Mouse (Mus musculus) lung, adult 2 months (tissue): Measurements from ENCODE around the gene Heatr5a. TPM values are rescaled to one million over a fixed set of nuclear protein-coding genes. Genes with fewer than 3 reads are reported as not detected.

Experiments
- DNase-seq: peaks from one replicate; pipeline ENCODE4 v3.0.0; 2022
- H3K4me1 ChIP-seq: fragments of 200-500 bp; 2 replicates; pipeline ENCODE4 v1.6.1; 2011; ENCODE audit warnings: low read length; ENCODE audit not compliant: control insufficient read depth, insufficient read depth
- H3K4me3 ChIP-seq: fragments of 200-500 bp; replicated peaks from 2 replicates; pipeline ENCODE3; 2011; ENCODE audit warnings: low read depth, mild to moderate bottlenecking, control low read depth, low read length; ENCODE audit errors: extremely low read depth
- CTCF ChIP-seq: fragments of 200-500 bp; IDR thresholded peaks from 2 replicates; pipeline ENCODE4 v1.5.1; 2011; ENCODE audit warnings: mild to moderate bottlenecking, low read length, control low read depth; ENCODE audit not compliant: insufficient read depth
- POLR2A ChIP-seq: fragments of 200-500 bp; IDR thresholded peaks from 2 replicates; pipeline ENCODE4 v1.6.1; 2011; ENCODE audit warnings: low read depth, mild to moderate bottlenecking, control low read depth, low read length, borderline replicate concordance; ENCODE audit errors: extremely low read depth
- WGBS: fragments of 180-500 bp; shearing (Covaris S2); methylation state at CpG from one replicate; pipeline ENCODE4 v1.1.7; 2018; 5-methylcytosine and 5-hydroxymethylcytosine counted together
- polyA plus RNA-seq: library from polyadenylated mRNA; depleted of rRNA; stranded (reverse); fragments of >200 nt; gene quantifications from 2 replicates; pipeline ENCODE4 v1.2.3, GENCODE M21; 2012

Heatr5a gene
- polyA plus RNA-seq, 1 experiment = 50.4 TPM

DNA sequence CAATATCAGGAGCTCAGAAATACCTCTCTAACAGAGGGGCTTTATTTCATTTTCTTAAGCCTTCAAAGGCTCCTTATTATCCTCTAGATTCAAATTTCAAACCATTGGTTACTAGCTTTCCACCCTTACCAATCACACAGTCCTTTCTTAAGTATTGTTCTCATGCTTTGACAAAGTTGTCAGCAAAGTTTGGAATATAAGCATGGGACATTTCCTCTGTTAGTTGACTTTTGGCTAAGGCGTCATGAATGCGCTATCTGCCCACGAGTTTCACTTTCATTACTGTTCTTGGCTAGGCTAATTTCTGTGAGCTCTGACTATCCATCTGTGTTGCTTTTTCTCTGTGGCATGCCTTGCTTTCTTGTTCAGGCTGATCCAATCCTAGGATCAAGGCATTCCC, 31.6 kb upstream of the Heatr5a start:
- DNase-seq = no peak
- WGBS = 66% methylated on average over 3 of the region's 3 CpGs
- H3K4me1 ChIP-seq = no peaks in the 10 kb centered on the region; the same call in 1 of the 2 replicates
- no peak overlapping the region for H3K4me3 ChIP-seq
- TF ChIP-seq CTCF (no peak), POLR2A (no peak)

DNA sequence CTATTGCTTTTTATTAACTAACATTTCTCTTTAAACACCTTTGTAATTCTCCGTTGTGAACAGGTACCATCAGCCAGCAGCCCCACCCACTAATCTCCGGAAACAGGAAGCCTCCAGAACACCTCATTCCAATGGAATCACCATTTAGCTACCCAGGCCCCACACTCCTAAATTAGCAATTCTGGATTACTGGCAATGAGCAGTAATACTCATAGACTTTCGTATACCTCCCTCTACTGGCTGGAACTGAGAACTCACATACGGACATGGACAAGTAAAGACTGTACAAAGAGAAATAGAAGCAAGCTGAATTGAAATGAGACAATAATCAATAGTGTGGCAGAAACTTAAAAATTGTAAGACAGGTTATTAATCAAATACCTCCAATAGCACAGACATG, 30.4 kb upstream of the Heatr5a start:
- Histone ChIP-seq H3K4me1 (no peaks in the 10 kb centered on the region; the same call in 1 of the 2 replicates), H3K4me3 (no peak overlapping the region)
- DNase-seq = peak; percentile 14
- WGBS = 5% methylated on average over 4 of the region's 4 CpGs
- TF ChIP-seq POLR2A (no peak), CTCF (peak; percentile 20; the same call in 1 of the 2 replicates)

DNA sequence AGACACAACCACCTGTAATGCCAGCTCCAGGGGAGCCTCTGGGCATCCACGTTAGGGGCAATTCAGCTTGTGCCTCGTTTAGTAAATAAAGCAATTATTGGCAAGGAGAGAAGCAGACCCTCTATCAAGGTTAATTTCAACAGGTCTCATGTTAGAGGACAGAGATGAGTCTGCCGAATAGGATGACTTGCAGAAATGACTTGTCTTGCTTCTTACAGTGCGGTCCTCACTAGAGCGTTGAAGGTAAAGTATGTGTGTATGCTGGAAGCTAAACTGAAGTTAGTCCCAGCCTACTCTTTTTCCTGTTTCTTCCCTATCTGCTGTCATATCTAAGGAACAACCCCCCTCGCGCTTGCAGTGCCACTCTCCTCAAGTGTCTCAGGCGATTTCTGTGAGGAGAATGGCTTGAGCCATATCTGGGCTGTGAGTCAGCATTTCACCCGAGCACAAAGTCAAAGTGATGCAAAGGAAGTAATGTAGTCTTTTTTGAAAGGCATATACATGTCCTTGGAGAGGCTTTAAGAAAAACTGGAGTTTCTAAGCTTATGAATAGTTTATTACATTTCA, 27.3 kb upstream of the Heatr5a start:
- TF ChIP-seq CTCF (no peak), POLR2A (no peak)
- WGBS = 72% methylated on average over 9 of the region's 9 CpGs
- DNase-seq = no peak
- Histone ChIP-seq H3K4me1 (no peaks in the 10 kb centered on the region), H3K4me3 (no peak overlapping the region)

DNA sequence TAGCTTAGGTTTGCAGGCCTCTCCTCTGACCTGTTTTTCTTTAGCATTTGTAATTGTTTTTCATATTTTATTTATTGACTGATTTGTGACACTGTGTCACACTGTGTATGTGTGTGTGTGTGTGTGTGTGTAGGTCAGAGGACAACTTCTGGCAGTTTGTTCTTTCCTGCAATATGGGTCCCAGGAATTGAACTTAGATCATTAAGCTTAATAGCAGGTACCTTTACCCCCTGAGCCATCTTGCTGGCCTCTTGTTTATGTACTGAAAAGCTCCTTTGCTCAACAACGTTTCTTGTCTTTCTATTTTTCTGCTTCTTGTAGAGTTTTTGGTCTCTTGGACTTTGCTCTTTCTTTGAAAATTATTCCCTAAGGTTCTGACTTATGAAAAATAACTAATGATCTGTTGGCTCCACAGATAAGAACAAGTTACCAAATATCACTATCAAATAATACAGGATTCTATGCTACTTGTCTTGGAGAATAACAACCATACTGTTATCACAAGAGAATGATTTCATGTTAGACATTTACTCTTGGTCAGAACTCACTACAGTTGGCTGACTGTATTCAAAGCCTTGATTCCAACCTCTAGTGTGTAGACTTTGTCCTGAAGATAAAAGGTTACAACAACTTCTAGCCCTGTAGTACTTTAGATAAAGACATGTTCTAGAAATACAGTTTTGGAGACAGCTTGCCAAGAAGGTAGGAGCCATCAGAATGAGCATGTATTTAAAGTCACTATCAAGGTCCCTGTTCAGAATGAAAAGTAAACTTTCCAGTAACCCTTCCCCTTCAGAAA, 24.8 kb upstream of the Heatr5a start:
- no peak overlapping the region for H3K4me3 ChIP-seq
- no peak for DNase-seq
- 78% methylated on average over 1 of the region's 1 CpGs for WGBS
- TF ChIP-seq CTCF (no peak), POLR2A (no peak)
- no peaks in the 10 kb centered on the region for H3K4me1 ChIP-seq

DNA sequence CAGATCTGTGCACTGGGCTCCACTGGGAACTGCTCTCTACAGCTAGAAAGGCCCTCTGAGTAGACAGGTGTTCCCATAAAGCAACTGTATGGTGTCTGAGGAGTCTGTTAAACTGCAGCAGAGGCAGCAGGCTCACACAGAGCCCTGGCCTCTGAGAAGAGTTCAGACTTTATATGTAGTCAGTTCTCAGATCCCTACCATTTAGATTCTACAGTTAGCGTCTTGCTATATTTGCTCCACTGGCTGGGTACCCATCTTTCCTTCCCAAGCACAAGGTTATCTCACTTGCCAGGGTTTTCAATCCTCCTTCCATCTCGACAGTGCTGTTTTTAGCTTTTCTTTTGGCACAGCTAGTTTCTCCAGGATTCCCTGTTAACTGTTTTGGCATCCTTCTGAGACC, 19.5 kb upstream of the Heatr5a start:
- no peak overlapping the region for H3K4me3 ChIP-seq
- H3K4me1 ChIP-seq = no peaks in the 10 kb centered on the region
- no peak for TF ChIP-seq CTCF
- no peak for TF ChIP-seq POLR2A
- no peak for DNase-seq
- WGBS = 65% methylated on average over 2 of the region's 2 CpGs

DNA sequence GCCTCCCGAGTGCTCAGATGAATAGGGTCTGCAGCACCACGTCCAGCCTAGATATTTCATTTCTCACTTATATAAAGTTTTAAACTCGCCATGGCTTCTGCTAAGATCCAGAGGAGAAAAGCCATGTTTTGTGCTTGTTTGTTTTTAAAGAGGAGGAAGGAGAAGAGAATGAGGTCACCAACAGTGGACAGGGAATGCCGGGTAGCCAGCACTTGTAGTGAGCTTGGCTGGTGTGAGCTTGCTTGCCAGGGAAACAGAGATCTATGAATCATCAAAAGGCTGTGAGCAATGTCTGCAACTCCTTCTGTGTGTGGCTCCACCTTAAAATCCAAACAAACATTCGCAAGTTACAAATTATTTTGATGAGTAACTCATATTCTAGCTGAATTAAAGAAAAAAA, 17.4 kb upstream of the Heatr5a start:
- WGBS = 74% methylated on average over 5 of the region's 5 CpGs
- DNase-seq = no peak
- TF ChIP-seq POLR2A (no peak), CTCF (no peak)
- no peaks in the 10 kb centered on the region for H3K4me1 ChIP-seq
- H3K4me3 ChIP-seq = no peak overlapping the region

DNA sequence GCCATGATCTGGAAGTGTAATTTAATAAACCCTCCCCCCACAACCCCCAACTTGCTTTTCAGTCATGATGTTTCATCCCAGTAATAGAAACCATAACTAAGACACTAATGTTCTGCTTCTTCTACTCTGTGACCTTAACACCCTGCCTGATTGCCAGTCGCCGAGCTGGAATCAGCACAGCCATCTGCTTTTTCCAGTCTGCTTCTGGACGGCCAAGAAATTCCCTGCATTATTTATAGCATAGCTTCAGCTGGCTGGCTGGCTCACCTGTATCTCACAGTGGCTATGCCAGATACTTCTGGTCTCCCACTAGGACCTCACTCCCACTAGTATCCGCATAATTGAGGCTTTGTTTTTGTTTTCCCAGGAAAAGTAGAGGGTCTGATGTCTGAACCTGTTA, 14.7 kb upstream of the Heatr5a start:
- no peak for TF ChIP-seq POLR2A
- TF ChIP-seq CTCF = no peak
- H3K4me3 ChIP-seq = no peak overlapping the region
- no peaks in the 10 kb centered on the region for H3K4me1 ChIP-seq
- DNase-seq = no peak
- 72% methylated on average over 4 of the region's 4 CpGs for WGBS

DNA sequence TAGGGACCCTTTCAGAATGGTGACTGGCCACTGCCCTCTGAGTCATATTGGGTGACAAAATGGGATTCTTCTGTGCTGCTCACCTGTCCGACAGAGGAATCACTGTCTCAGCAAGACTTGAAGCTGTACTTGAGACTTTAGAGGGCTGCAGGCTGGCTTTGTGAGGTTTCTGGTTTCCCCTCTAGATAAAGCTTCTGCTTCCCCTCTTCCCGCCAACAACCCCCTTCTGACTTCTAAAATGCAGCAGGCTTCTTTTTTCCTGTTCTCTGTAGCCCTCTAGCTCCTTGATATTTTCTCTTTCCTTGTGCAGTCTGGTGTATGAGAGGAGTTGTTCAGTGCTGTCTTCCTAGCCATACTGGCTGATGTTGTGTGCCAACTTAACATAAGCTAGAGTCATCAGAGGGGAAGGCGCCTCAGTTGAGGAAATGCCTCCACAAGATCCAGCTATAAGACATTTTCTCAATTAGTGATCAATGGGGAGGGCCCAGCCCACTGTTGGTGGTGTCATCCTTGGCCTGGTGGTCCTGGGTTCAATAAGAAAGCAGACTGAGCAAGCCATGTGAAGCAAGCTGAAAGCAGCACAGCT, 14.1 kb upstream of the Heatr5a start:
- 83% methylated on average over 3 of the region's 3 CpGs for WGBS
- no peak for DNase-seq
- H3K4me3 ChIP-seq = no peak overlapping the region
- H3K4me1 ChIP-seq = no peaks in the 10 kb centered on the region
- TF ChIP-seq POLR2A (no peak), CTCF (no peak)

DNA sequence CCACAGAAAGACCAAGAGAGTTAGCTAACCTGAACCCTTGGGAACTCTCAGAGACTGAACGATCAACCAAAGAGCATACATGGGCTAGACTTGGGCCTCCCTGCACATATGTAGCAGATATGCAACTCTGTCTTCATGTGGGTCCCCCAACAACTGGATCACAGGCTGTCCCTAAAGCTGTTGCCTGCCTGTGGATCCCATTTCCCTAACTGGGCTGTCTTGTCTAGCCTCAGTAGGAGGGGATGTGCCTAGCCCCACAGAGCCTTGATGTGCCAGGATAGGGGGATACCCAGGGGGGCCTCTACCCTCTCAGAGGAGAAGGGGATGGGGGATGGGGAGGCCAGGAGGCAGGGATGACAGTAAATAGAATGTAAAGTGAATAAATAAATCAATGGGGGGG, 12.5 kb upstream of the Heatr5a start:
- Histone ChIP-seq H3K4me1 (no peaks in the 10 kb centered on the region), H3K4me3 (no peak overlapping the region)
- 94% methylated on average over 1 of the region's 1 CpGs for WGBS
- no peak for DNase-seq
- no peak for TF ChIP-seq CTCF
- TF ChIP-seq POLR2A = no peak

DNA sequence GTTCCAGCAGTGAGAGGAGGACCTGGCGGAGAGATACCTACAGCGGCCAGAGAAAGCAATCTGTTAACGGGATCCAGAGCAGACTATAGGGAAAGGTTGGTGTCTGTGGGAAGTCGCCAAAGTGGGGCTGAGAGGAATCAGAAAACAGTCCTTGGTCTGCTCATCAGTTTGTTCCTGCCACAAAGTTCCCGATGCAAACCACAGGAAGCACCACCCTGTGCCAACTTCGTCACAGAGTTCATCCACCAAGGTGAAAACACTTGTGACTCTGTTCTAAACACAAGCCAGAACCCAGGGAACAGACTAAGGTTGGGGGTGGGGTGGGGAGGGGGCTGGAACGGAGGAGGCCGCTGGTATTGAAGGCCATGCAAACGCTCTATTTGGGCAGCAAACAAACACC, 5.4 kb upstream of the Heatr5a start:
- no peak for DNase-seq
- H3K4me3 ChIP-seq = no peak overlapping the region
- H3K4me1 ChIP-seq = no peaks in the 10 kb centered on the region
- WGBS = 54% methylated on average over 9 of the region's 9 CpGs
- TF ChIP-seq CTCF (no peak), POLR2A (no peak)
